Mouse (Mus musculus): Measurements from ENCODE around the gene Sgms1. TPM values are rescaled to one million over a fixed set of nuclear protein-coding genes. Genes with fewer than 3 reads are reported as not detected.

Sgms1 gene
- polyA plus RNA-seq, 1 experiment from 2014 or later, result 9.9 TPM

DNA sequence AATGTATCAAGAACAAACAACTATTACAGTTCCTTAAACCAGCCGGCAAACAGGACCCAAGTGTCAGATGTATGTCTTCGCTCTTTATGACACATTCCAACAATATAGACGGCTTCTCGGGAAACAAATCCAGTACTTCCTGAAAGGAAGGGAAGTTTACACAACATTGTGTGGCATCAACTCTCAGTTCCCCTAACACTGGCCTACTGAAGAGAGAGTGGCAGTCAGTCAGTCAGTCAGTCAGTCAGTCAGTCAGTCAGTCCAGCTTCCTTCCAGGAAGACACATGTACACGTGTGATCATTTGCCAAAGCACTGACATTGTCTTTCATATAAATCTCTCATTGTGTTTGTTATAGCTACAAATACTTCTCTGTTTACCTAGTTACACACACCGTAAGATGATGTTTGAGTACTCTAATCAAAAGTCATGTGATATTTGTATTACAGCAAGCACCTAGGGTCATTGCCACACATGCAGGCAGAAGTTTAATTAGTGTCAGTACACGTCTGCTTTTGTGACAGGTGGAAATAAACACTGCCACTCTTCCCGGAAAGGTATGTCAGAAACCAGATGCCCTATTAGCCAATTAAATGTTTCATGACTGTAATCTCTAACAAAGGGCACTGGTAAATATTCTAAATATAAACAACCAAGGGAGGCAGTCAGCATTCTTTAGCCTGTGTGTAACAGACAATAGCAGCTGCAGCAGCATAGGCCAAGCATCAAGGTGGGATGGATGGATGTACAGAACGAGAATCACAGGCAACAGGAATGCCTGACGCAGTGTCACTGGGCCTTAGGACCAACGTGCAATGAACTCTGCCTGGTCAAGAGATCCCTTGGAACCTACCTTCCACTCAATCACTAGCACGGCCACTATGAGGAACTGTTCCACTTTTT lies 174.4 kb downstream of the Sgms1 start:
- ATAC-seq, result no peak
- WGBS, result 80% methylated on average over 12 of the region's 12 CpGs
- Histone ChIP-seq H3K36me3 (ENCODE audit: poor library complexity, severe bottlenecking) (no peaks in the 10 kb centered on the region), H3K4me1 (peaks cover 8% of the 10 kb centered on the region), H3K4me2 (no peak overlapping the region), H3K4me3 (no peak overlapping the region), H3K27ac (no peak overlapping the region), H3K27me3 (0 out of 2 replicates have a peak, but pooled peaks cover 6% of the 10 kb centered on the region), H3K9me3 (replicated peaks) (no peaks in the 10 kb centered on the region), H3K9ac (no peak overlapping the region)

DNA sequence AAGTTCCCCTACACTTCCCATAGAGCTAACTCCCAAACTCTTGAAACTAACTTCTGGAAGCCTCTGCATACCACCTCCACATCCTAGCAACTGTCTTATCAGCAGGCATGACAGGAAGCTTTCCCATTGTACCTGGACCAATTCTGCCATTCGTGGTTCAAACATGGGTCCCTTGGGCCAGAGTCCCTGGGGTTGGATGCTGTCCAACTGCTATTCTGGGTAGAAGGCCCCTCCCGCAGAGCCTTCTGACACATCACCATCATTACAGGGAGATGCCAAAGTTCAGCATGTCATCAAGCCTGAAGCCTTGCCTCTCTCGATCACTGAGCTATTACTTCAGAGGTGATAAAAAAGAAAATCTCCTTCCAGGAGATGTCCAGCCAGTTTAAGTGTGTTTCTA lies 175.9 kb downstream of the Sgms1 start:
- Histone ChIP-seq H3K27ac (no peak overlapping the region), H3K36me3 (ENCODE audit: poor library complexity, severe bottlenecking) (no peaks in the 10 kb centered on the region), H3K4me2 (no peak overlapping the region), H3K4me3 (no peak overlapping the region), H3K9ac (no peak overlapping the region), H3K4me1 (peaks cover 10% of the 10 kb centered on the region), H3K27me3 (0 out of 2 replicates have a peak, but pooled peaks cover 6% of the 10 kb centered on the region), H3K9me3 (replicated peaks) (no peaks in the 10 kb centered on the region)
- ATAC-seq, result no peak
- WGBS, result 89% methylated on average over 3 of the region's 3 CpGs

DNA sequence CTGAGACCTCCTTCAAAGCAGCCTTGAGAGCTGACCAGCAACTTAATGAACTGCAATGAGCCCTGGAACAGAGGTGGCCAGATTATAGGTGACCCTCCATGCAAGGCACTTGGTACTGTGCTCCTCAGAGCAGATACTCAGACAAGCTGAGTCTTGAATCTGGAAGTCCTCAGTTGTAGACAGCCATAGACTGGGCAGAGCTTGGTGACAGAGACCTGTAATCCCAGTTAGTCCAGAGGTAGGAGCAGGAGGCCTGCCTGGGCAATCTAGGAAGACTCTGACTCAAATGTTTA lies 178.3 kb downstream of the Sgms1 start:
- peak overlapping the region; percentile 67 for H3K4me2 ChIP-seq
- no peaks in the 10 kb centered on the region for H3K9me3 ChIP-seq (replicated peaks)
- peak; percentile 41; the same call in 1 of the 2 replicates for ATAC-seq
- peak overlapping the region; percentile 34; the same call in 1 of the 2 replicates for H3K4me3 ChIP-seq
- H3K9ac ChIP-seq, result no peak overlapping the region
- H3K36me3 ChIP-seq (ENCODE audit: poor library complexity, severe bottlenecking), result no peaks in the 10 kb centered on the region
- H3K27me3 ChIP-seq, result 0 out of 2 replicates have a peak, but pooled peaks cover 6% of the 10 kb centered on the region
- H3K4me1 ChIP-seq, result peaks cover 10% of the 10 kb centered on the region
- no peak overlapping the region for H3K27ac ChIP-seq

DNA sequence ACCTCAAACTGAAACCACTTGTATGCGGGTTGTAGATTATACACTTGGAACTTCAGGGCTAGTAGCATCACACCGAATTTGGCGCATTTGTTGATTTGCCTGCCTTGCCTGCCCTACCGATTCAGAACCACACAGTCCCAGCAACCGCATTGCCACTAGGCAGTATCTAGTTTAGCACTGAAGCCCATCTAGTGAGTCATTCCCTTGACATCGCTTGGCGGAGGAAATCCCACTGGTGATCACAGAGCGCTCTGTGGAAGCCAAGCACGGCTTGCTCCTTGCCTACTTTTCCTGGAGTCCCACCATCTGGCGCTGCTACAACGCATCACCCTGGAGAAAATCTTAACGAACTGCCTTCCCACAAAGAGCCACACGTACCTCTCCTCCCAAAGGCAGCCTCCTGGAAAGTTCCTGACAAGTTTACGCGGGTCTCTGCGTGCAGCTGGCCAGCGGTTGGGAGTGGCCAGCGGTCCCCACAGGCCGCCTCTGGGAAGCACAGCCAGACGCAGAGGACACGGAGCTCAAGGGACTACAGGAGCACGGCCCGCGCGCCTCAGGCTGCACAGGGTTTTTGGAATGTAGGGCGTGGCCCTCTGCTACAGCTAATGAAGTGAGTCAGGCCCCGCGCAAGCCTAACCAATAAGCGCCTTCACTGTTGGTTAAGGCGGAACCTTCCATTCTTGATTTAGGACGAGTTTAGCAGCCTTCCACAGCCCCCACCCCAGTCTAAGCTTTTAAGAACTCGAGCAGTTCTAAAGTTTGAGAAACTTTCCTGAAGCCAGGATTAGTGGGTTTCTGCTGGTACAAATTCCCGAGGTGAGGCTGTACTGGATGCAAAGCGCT lies 178.8 kb downstream of the Sgms1 start:
- Histone ChIP-seq H3K9me3 (replicated peaks) (no peaks in the 10 kb centered on the region), H3K4me2 (peak overlapping the region; percentile 67), H3K9ac (peak overlapping the region; percentile 43; the same call in 1 of the 2 replicates), H3K4me1 (peaks cover 10% of the 10 kb centered on the region), H3K36me3 (ENCODE audit: poor library complexity, severe bottlenecking) (no peaks in the 10 kb centered on the region), H3K4me3 (peak overlapping the region; percentile 34), H3K27ac (no peak overlapping the region), H3K27me3 (0 out of 2 replicates have a peak, but pooled peaks cover 6% of the 10 kb centered on the region)
- WGBS, result 4% methylated on average over 34 of the region's 34 CpGs
- peak; percentile 93 for ATAC-seq

DNA sequence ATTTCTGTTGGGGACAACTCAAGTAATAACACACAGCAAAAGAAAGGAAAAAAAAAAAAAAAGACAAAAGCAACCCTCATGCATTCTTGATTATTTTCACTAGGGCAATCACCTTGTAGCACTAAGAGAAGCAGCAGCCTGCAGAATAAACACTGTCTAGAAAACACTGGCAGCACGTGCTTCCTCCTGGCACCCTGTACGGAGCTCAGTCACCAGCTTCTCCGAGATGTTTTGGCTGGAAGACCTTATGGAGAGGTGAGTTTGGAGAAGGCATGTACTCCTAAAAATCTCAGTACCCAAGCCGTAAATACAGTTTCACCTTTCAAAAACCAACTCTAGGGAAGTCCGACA lies 179.4 kb downstream of the Sgms1 start:
- Histone ChIP-seq H3K9me3 (replicated peaks) (no peaks in the 10 kb centered on the region), H3K9ac (no peak overlapping the region), H3K4me3 (peak overlapping the region; percentile 34), H3K36me3 (ENCODE audit: poor library complexity, severe bottlenecking) (no peaks in the 10 kb centered on the region), H3K27me3 (0 out of 2 replicates have a peak, but pooled peaks cover 6% of the 10 kb centered on the region), H3K4me1 (peaks cover 10% of the 10 kb centered on the region), H3K27ac (no peak overlapping the region), H3K4me2 (peak overlapping the region; percentile 67)
- 32% methylated on average over 5 of the region's 5 CpGs for whole genome bisulfite sequencing
- no peak for ATAC-seq

DNA sequence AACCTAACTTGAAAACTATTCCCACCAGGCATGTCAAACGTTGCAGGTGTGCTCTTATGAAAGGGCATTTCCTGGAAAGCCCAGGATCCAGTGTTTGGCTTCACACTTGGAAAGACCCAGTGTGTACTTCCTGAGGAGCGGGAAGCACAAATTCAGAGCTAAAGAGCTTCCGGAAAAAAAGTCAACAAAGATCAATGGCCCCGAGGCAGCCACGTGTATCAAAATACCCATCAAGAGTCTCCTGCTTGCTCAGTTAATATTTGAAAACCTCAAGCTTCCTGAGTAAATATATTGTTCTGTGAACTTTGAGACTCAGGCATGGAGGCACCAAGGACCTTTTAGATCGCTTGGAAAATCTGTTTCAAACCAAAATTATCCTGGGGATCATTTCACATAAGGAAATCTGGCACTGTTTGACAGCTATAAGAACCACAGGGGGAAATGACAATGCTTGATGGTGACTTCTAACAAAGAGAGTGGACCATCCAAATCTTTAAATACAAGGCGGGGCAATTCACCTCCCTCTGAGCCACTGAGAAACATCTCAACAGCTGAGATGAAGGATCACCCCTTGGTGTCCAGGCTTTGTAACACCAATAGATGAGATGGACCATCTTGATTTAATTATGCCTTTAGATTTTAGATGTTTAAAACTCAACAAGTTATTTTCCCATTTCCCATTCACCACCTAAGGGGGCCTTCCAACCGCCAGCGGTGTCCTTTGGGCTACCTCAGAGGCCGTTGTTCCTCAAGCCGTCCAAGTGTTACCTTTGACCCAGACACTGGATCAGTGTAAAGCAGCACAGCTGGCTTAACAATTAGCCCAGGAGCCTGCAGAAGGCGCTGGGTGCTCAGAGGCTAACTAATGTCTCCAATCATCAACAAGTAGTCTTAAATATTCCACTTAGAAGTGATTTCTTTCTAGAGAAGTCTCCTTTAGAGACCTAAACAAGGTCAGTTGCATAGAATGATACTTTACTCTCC lies 187.1 kb downstream of the Sgms1 start:
- no peaks in the 10 kb centered on the region for H3K4me1 ChIP-seq

DNA sequence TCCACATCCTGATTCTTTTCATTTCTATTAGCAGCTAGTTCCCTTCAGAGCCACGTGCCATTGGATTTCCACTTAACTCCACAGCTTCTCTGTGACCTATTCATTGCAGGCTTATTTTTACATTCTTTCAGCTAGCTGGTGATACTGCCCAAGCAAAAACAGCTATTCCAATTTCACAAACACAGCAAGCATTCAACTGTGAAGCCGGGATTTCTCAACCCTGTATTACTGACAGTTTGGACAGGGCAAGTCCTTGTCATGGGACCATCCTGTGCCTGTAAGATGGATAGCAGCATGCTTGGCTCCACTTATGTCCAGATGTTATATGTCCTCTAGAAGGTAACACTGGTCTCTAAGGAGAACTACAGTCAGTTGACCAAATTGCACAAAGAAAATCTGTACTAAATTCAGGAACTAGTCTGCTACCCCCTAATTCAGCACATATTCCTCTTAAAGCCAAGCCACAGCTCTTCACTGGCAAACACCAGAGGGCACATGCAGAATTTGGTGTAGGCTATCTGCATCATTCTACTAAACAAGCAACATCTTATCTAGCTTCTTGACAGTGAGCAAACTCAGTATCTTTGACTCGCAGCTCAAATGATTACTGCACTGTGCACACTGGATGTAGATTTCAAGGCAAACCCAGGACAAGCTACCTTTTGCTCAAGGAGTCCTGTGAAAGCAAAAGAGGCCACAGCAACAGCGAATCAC lies 189.5 kb downstream of the Sgms1 start:
- ATAC-seq, result no peak
- H3K9ac ChIP-seq, result no peak overlapping the region
- 92% methylated on average over 4 of the region's 4 CpGs for WGBS

More for the DNA sequence above, 187.1 kb downstream of the Sgms1 start:
- Histone ChIP-seq H3K4me2 (no peak overlapping the region), H3K9me3 (replicated peaks) (no peaks in the 10 kb centered on the region), H3K36me3 (ENCODE audit: poor library complexity, severe bottlenecking) (no peaks in the 10 kb centered on the region), H3K4me3 (no peak overlapping the region), H3K9ac (no peak overlapping the region), H3K27ac (no peak overlapping the region), H3K27me3 (no peaks in the 10 kb centered on the region)
- no peak for ATAC-seq
- 89% methylated on average over 12 of the region's 12 CpGs for WGBS

DNA sequence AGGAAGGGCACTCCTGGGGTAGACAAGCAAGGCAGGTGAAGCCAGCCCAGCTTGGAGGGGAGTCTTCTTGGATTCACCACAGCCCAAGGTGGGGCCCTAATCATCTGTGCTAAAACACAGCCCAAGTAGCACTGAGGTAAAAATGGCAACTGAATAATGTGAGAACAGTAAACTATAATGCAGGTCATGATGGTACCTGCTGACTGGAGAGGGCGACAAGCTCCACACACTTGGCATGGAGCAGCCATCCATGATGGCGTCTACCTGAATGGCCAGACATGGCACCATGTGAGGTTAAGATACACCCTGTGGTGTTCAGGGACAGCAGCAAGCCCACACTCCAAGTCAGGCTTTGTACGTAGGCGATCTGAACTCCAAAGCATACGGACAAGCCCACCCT lies 190.4 kb downstream of the Sgms1 start:
- Histone ChIP-seq H3K27me3 (no peaks in the 10 kb centered on the region), H3K36me3 (ENCODE audit: poor library complexity, severe bottlenecking) (no peaks in the 10 kb centered on the region), H3K27ac (no peak overlapping the region), H3K4me3 (no peak overlapping the region), H3K4me1 (no peaks in the 10 kb centered on the region), H3K4me2 (no peak overlapping the region), H3K9me3 (replicated peaks) (no peaks in the 10 kb centered on the region), H3K9ac (no peak overlapping the region)
- 95% methylated on average over 5 of the region's 5 CpGs for WGBS
- no peak for ATAC-seq

More for the DNA sequence above, 189.5 kb downstream of the Sgms1 start:
- Histone ChIP-seq H3K4me2 (no peak overlapping the region), H3K27me3 (no peaks in the 10 kb centered on the region), H3K27ac (no peak overlapping the region), H3K36me3 (ENCODE audit: poor library complexity, severe bottlenecking) (no peaks in the 10 kb centered on the region), H3K4me3 (no peak overlapping the region), H3K4me1 (no peaks in the 10 kb centered on the region), H3K9me3 (replicated peaks) (no peaks in the 10 kb centered on the region)

DNA sequence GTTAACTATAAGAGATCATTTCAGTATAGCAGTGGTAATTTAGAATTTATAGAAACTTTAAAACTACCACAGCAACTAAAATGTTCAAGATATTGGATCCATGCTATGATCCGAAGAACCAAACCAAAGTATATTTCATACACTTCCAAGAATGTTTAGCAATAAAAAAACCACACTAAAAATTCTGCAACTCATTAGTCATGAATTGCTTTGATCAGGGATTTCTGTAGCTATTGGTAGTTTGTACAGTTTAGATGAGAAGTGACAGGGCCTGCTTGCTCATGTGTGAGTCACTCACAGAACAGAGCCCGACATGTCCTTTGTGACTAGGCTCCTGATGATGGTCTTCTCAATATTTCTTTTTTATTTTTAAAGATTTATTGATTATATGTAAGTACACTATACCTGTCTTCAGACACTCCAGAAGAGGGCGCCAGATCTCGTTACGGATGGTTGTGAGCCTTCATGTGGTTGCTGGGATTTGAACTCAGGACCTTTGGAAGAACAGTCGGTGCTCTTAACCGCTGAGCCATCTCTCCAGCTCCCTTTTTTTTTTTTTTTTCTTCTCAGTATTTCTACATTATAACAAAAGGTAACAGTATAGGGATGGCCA lies 190.9 kb downstream of the Sgms1 start:
- no peaks in the 10 kb centered on the region for H3K36me3 ChIP-seq (ENCODE audit: poor library complexity, severe bottlenecking)
- no peak for ATAC-seq
- H3K4me3 ChIP-seq, result no peak overlapping the region
- no peak overlapping the region for H3K27ac ChIP-seq
- H3K27me3 ChIP-seq, result no peaks in the 10 kb centered on the region
- no peaks in the 10 kb centered on the region for H3K9me3 ChIP-seq (replicated peaks)
- no peak overlapping the region for H3K9ac ChIP-seq
- no peaks in the 10 kb centered on the region for H3K4me1 ChIP-seq
- H3K4me2 ChIP-seq, result no peak overlapping the region
- 99% methylated on average over 7 of the region's 7 CpGs for WGBS

DNA sequence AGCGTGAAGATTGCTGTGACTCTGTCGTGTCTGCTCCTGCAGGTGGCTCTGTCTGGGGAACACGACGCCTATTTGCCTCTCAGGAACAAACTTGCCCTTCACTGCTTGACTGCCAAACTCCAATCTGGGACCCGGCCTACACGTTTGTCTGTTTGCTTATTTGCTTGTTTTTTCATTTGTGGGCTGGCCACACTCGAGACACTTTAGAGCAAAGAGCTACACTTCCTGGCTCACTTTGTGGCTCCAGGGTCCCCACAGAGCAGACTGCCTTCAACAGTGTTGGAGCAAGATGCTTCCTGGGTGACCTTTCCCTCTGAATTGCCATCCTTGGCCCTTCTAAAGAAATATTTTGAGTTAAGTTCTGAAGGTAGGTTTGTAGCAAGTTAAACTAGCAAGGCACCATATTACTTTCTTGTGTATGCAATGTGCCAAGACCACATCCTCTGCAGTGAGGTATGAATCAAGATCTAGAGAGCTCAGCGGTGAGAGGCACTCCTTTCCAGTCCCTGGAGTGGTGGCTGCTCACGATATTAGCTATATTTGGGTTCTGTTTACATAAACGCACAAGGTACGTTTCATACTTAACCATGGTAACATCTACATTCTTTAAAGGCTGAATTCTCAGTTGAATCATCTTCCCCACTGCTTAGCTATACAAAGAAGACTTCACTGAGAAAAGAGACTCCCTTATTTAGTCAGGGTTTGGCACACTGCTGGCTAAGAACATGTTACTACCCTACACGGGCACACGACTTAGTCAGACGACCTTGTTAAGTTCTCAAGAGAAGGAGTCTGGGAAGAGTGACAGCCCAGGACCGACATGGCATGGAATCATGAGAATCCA lies 192.3 kb downstream of the Sgms1 start:
- H3K36me3 ChIP-seq (ENCODE audit: poor library complexity, severe bottlenecking), result no peaks in the 10 kb centered on the region
- H3K4me1 ChIP-seq, result no peaks in the 10 kb centered on the region
- H3K4me3 ChIP-seq, result no peak overlapping the region
- H3K9me3 ChIP-seq (replicated peaks), result no peaks in the 10 kb centered on the region
- no peak overlapping the region for H3K9ac ChIP-seq
- no peak overlapping the region for H3K4me2 ChIP-seq
- no peak for ATAC-seq
- 78% methylated on average over 15 of the region's 15 CpGs for WGBS
- no peak overlapping the region for H3K27ac ChIP-seq
- H3K27me3 ChIP-seq, result no peaks in the 10 kb centered on the region
